Mouse (Mus musculus): ENCODE measurements at regions not wholly inside any gene's neighbourhood (a gene's known extent, or its start where the extent isn't known, plus 50 kb on each side); places are given as distances from the start of the nearest gene placed in this dataset.

GRCm38 (mm10) chr12:73842000-73842675 is 59.0 kb upstream of the Hif1a start:
- Histone ChIP-seq H3K4me3 (ENCODE audit: low read depth, low read length) (no peak overlapping the region), H3K27me3 (ENCODE audit: control insufficient read depth, insufficient read depth, low read length) (no peaks in the 10 kb centered on the region), H3K4me2 (ENCODE audit: low read depth, low read length) (no peak overlapping the region), H3K36me3 (ENCODE audit: control insufficient read depth, insufficient read depth, low read length) (no peaks in the 10 kb centered on the region), H3K9ac (replicated peaks; ENCODE audit: low read depth, low read length) (no peak overlapping the region), H3K27ac (ENCODE audit: low read depth, low read length) (no peak overlapping the region), H3K9me3 (ENCODE audit: control insufficient read depth, low read length) (no peaks in the 10 kb centered on the region), H3K4me1 (ENCODE audit: control insufficient read depth, insufficient read depth, low read length) (no peaks in the 10 kb centered on the region)
- no peak for ATAC-seq (ENCODE audit: low read depth)
- 83% methylated on average over 9 of the region's 9 CpGs for WGBS

- no peaks in the 10 kb centered on the region for H3K36me3 ChIP-seq (ENCODE audit: control insufficient read depth, insufficient read depth, low read length)
- H3K4me3 ChIP-seq (ENCODE audit: low read depth, low read length): no peak overlapping the region
- H3K27ac ChIP-seq (ENCODE audit: low read depth, low read length): no peak overlapping the region
- H3K9ac ChIP-seq (replicated peaks; ENCODE audit: low read depth, low read length): no peak overlapping the region
- H3K4me2 ChIP-seq (ENCODE audit: low read depth, low read length): no peak overlapping the region
- 88% methylated on average over 3 of the region's 3 CpGs for WGBS
- H3K27me3 ChIP-seq (ENCODE audit: control insufficient read depth, insufficient read depth, low read length): no peaks in the 10 kb centered on the region
- H3K9me3 ChIP-seq (ENCODE audit: control insufficient read depth, low read length): no peaks in the 10 kb centered on the region
- no peak for ATAC-seq (ENCODE audit: low read depth)
- no peaks in the 10 kb centered on the region for H3K4me1 ChIP-seq (ENCODE audit: control insufficient read depth, insufficient read depth, low read length)
Measured at GRCm38 (mm10) chr12:73844782-73845181, 56.4 kb upstream of the Hif1a start.

DNA sequence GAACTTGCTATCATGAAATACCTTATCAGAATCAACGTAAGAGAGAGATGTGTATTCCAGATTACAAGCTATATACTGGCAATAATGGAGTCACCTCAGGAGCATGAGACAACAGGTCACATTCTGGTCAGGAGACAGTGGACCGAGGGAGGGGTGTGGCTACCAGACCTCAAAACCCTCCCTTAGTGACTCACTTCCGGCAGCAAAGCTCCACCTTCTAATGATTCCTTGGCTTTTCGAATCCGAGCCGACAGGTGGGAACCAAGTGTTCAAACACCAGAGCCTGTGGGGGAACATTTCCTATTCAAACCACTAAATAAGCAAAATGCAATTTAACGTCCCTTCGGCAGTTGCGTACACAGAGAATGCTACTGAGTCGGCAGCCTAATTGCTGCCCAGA is 54.5 kb upstream of the Hif1a start:
- H3K4me1 ChIP-seq (ENCODE audit: control insufficient read depth, insufficient read depth, low read length): no peaks in the 10 kb centered on the region
- H3K4me2 ChIP-seq (ENCODE audit: low read depth, low read length): no peak overlapping the region
- ATAC-seq (ENCODE audit: low read depth): no peak
- 84% methylated on average over 10 of the region's 10 CpGs for WGBS
- no peak overlapping the region for H3K27ac ChIP-seq (ENCODE audit: low read depth, low read length)
- no peak overlapping the region for H3K9ac ChIP-seq (replicated peaks; ENCODE audit: low read depth, low read length)
- no peak overlapping the region for H3K4me3 ChIP-seq (ENCODE audit: low read depth, low read length)
- no peaks in the 10 kb centered on the region for H3K9me3 ChIP-seq (ENCODE audit: control insufficient read depth, low read length)
- no peaks in the 10 kb centered on the region for H3K27me3 ChIP-seq (ENCODE audit: control insufficient read depth, insufficient read depth, low read length)
- H3K36me3 ChIP-seq (ENCODE audit: control insufficient read depth, insufficient read depth, low read length): no peaks in the 10 kb centered on the region

GRCm38 (mm10) chr12:73847336-73847735 is 53.8 kb upstream of the Hif1a start:
- no peaks in the 10 kb centered on the region for H3K36me3 ChIP-seq (ENCODE audit: control insufficient read depth, insufficient read depth, low read length)
- H3K9ac ChIP-seq (replicated peaks; ENCODE audit: low read depth, low read length): no peak overlapping the region
- 89% methylated on average over 10 of the region's 10 CpGs for WGBS
- H3K9me3 ChIP-seq (ENCODE audit: control insufficient read depth, low read length): no peaks in the 10 kb centered on the region
- no peaks in the 10 kb centered on the region for H3K4me1 ChIP-seq (ENCODE audit: control insufficient read depth, insufficient read depth, low read length)
- no peaks in the 10 kb centered on the region for H3K27me3 ChIP-seq (ENCODE audit: control insufficient read depth, insufficient read depth, low read length)
- no peak overlapping the region for H3K4me3 ChIP-seq (ENCODE audit: low read depth, low read length)
- H3K4me2 ChIP-seq (ENCODE audit: low read depth, low read length): no peak overlapping the region
- no peak overlapping the region for H3K27ac ChIP-seq (ENCODE audit: low read depth, low read length)
- no peak for ATAC-seq (ENCODE audit: low read depth)

DNA sequence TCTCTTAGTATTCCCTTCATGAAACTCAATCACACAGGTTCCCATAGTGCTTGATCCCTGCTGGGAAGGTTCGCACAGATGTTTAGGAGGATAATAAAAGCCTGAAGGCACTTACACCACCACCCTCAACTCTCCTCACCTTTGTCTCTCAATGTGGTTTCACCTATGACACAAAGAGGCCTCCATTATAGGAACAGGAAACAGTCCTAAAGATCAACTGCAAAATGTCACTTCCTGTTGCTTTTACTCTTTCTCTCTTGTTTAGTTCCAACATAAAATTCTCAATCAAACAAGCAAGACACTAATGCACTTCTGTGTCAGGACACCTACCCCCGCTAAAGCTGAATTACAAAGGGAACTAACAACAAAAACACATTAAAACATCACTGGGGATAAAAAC is 50.3 kb upstream of the Hif1a start:
- Histone ChIP-seq H3K27me3 (ENCODE audit: control insufficient read depth, insufficient read depth, low read length) (no peaks in the 10 kb centered on the region), H3K36me3 (ENCODE audit: control insufficient read depth, insufficient read depth, low read length) (no peaks in the 10 kb centered on the region), H3K27ac (ENCODE audit: low read depth, low read length) (no peak overlapping the region), H3K4me1 (ENCODE audit: control insufficient read depth, insufficient read depth, low read length) (no peaks in the 10 kb centered on the region), H3K4me3 (ENCODE audit: low read depth, low read length) (no peak overlapping the region), H3K9me3 (ENCODE audit: control insufficient read depth, low read length) (no peaks in the 10 kb centered on the region), H3K4me2 (ENCODE audit: low read depth, low read length) (no peak overlapping the region), H3K9ac (replicated peaks; ENCODE audit: low read depth, low read length) (no peak overlapping the region)
- ATAC-seq (ENCODE audit: low read depth): no peak
- 79% methylated on average over 2 of the region's 2 CpGs for WGBS
